ENCODE assay signal across 12 mouse cellular contexts in the genomic region with DNA sequence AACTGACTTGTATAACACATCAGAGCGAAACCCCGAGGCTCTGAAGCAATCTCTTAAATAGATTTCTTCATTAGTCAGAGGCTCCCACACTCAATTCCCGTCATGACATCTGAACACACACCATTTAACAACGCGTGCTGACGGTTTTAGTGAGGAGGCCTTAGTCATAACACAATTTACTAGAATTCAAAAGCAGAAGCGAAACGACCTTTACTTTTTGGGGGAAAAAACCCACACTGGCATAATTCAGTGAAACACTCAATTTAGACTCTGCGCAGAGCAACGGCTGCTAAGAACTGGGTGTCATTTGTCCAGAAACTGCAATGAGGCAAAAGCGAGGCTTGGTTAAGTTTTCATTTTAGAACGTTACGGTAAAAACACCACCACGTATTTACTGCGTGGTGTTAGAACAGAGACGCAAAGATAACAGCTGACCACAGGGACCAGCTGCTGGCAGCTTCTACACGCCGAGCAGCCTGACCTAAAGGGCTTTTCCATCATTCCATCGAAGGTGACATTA. TPM values are rescaled to one million over a fixed set of nuclear protein-coding genes. Genes with fewer than 3 reads are reported as not detected.
DNase-seq lines count a peak whose midpoint lies in the region; ATAC-seq lines count a peak whose summit lies in the region.
"Had no signal": no experiment of that assay in that cellular context is flagged by ENCODE, and none has a peak within 500 bp of the region (broad histone marks: within the 10 kb centered on the region; RNA-seq: fewer than 3 reads in every experiment).

No protein-coding gene starts in this region.

- H3K9ac ChIP-seq in hindbrain, embryonic 11.5 days (ENCODE audit: low read depth, low read length), result no peak overlapping the region
- H3K9ac ChIP-seq: heart, embryonic 13.5 days had no signal

- 79% methylated on average over 19 of the region's 19 CpGs for WGBS in hindbrain, embryonic 11.5 days
- 88% methylated on average over 19 of the region's 19 CpGs for WGBS in hindbrain, embryonic 10.5 days

- H3K36me3 ChIP-seq in hindbrain, embryonic 11.5 days (ENCODE audit: control insufficient read depth, insufficient read depth, low read length), result no peaks in the 10 kb centered on the region
- 0 out of 2 replicates have a peak, but pooled peaks cover 13% of the 10 kb centered on the region for H3K36me3 ChIP-seq in hindbrain, embryonic 10.5 days

- DNase-seq in hindbrain, embryonic 11.5 days (ENCODE audit: low spot score), result no peak
- no peak for DNase-seq in hindbrain, embryonic 10.5 days (ENCODE audit: low spot score)
- DNase-seq in right cerebral cortex, adult 18-20 months, result peak; percentile 43
- DNase-seq in right cerebral cortex, postnatal 25 days, result no peak
- DNase-seq in forelimb bud, embryonic 11.5 days (ENCODE audit: low read depth, low spot score), result peak; percentile 42
- no peak for DNase-seq in gastrocnemius, adult 8-10 months (ENCODE audit: low spot score in 2 of 2)
- DNase-seq in gastrocnemius, postnatal 4 days (ENCODE audit: low spot score in 2 of 2), result no peak
- DNase-seq in heart, postnatal 4 days, result no peak
- DNase-seq: thymus, postnatal 36 days had no signal

- no peaks in the 10 kb centered on the region for H3K9me3 ChIP-seq in hindbrain, embryonic 11.5 days (ENCODE audit: control insufficient read depth, low read length)
- no peaks in the 10 kb centered on the region for H3K9me3 ChIP-seq in hindbrain, embryonic 10.5 days
- H3K9me3 ChIP-seq: heart, embryonic 13.5 days had no signal

- no peak overlapping the region for H3K4me2 ChIP-seq in hindbrain, embryonic 11.5 days (replicated peaks; ENCODE audit: low read depth, low read length)
- H3K4me2 ChIP-seq: heart, embryonic 13.5 days had no signal

- H3K27me3 ChIP-seq in hindbrain, embryonic 11.5 days (ENCODE audit: control insufficient read depth, insufficient read depth, low read length), result no peaks in the 10 kb centered on the region
- no peaks in the 10 kb centered on the region for H3K27me3 ChIP-seq in hindbrain, embryonic 10.5 days (ENCODE audit: insufficient read depth, poor library complexity, severe bottlenecking)
- H3K27me3 ChIP-seq: heart, embryonic 13.5 days had no signal

- 0 out of 2 replicates have a peak overlapping the region, but pooled peaks have one; percentile 33 for H3K27ac ChIP-seq in hindbrain, embryonic 11.5 days (ENCODE audit: low read depth, low read length)
- H3K27ac ChIP-seq in hindbrain, embryonic 10.5 days, result no peak overlapping the region
- H3K27ac ChIP-seq: heart, embryonic 13.5 days had no signal

- peaks cover 5% of the 10 kb centered on the region; the same call in 1 of the 2 replicates for H3K4me1 ChIP-seq in hindbrain, embryonic 11.5 days (replicated peaks; ENCODE audit: control insufficient read depth, insufficient read depth, low read length)
- H3K4me1 ChIP-seq in hindbrain, embryonic 10.5 days (replicated peaks), result peaks cover 24% of the 10 kb centered on the region; the same call in 1 of the 2 replicates

- ATAC-seq in hindbrain, embryonic 11.5 days (ENCODE audit: low FRiP score), result no peak
- ATAC-seq: forebrain, embryonic 16.5 days; intestine, postnatal 0 days had no signal

- no peak overlapping the region for H3K4me3 ChIP-seq in hindbrain, embryonic 11.5 days (ENCODE audit: low read depth, low read length)
- no peak overlapping the region for H3K4me3 ChIP-seq in hindbrain, embryonic 10.5 days
- H3K4me3 ChIP-seq: heart, embryonic 13.5 days had no signal

RNA-seq across cellular contexts. Expression of gene Auh, which starts 14.8 kb away (rescaled TPM):
- polyA plus RNA-seq in hindbrain, embryonic 11.5 days (2014; fragmentation: Nextera tagmentation; extraction: Ambion mirVana), result 44.3 and 46.9 TPM in 2 replicates
- 38.3 and 44.5 TPM in 2 replicates for polyA plus RNA-seq in hindbrain, embryonic 10.5 days (2016; fragmentation: Nextera tagmentation; extraction: Ambion mirVana)
- total RNA-seq in gastrocnemius, adult 8-10 months (2022), result 10 to 100 TPM; 75.2 to 88.9 (median 78.6) TPM
- total RNA-seq in gastrocnemius, postnatal 4 days (2021), result 10 to 100 TPM; 46.6 to 47.2 TPM
- total RNA-seq in heart, postnatal 4 days (2021), result 10 to 100 TPM; 48.1 to 48.8 TPM

Comparison
In these comparisons a context has a peak if more than half of its experiments do, and no peak if none do; other contexts are left out.
1. DNase-seq: peak in right cerebral cortex, adult 18-20 months (single experiment) and forelimb bud, embryonic 11.5 days (single experiment); none in hindbrain, embryonic 11.5 days (single experiment), hindbrain, embryonic 10.5 days (single experiment), right cerebral cortex, postnatal 25 days (single experiment), gastrocnemius, adult 8-10 months (0 of 2), gastrocnemius, postnatal 4 days (0 of 2) and heart, postnatal 4 days (single experiment).